Mouse (Mus musculus) cerebellum, postnatal 4 days (tissue): Measurements from ENCODE around the gene Endou.
A peak's percentile ranks its signal among the peaks of the same experiment; 100 is the strongest.

Source experiments
- DNase-seq, 2 experiments: peaks; one replicate each; pipeline ENCODE4 v3.0.0; 2022; ENCODE audit warnings: low spot score in 2 of 2, mixed read lengths in 1 of 2

Endou gene

GRCm38 (mm10) chr15:97754476-97754875, 23.3 kb upstream of the Endou start:
- DNase-seq: no peak

- DNase-seq: no peak
Measured at GRCm38 (mm10) chr15:97752491-97752890, 21.4 kb upstream of the Endou start.

- no peak for DNase-seq
Measured at GRCm38 (mm10) chr15:97751676-97752075, 20.5 kb upstream of the Endou start.

GRCm38 (mm10) chr15:97750697-97751096, 19.6 kb upstream of the Endou start:
- DNase-seq: peak; percentile 85 to 95

GRCm38 (mm10) chr15:97749841-97750240, 18.7 kb upstream of the Endou start:
- no peak for DNase-seq

GRCm38 (mm10) chr15:97749397-97749796, 18.3 kb upstream of the Endou start:
- DNase-seq: no peak

GRCm38 (mm10) chr15:97748964-97749363, 17.8 kb upstream of the Endou start:
- DNase-seq: no peak

- DNase-seq: no peak
Measured at GRCm38 (mm10) chr15:97748309-97748708, 17.2 kb upstream of the Endou start.

- DNase-seq: no peak
Measured at GRCm38 (mm10) chr15:97747486-97747885, 16.3 kb upstream of the Endou start.

- no peak for DNase-seq
Measured at GRCm38 (mm10) chr15:97746748-97747147, 15.6 kb upstream of the Endou start.

- no peak for DNase-seq
Measured at GRCm38 (mm10) chr15:97746278-97746677, 15.1 kb upstream of the Endou start.

- no peak for DNase-seq
Measured at GRCm38 (mm10) chr15:97745331-97745730, 14.2 kb upstream of the Endou start.

- DNase-seq: no peak
Measured at GRCm38 (mm10) chr15:97744930-97745329, 13.8 kb upstream of the Endou start.

- DNase-seq: no peak
Measured at GRCm38 (mm10) chr15:97743961-97744525, 12.9 kb upstream of the Endou start.

GRCm38 (mm10) chr15:97743210-97743609, 12.1 kb upstream of the Endou start:
- DNase-seq: no peak

GRCm38 (mm10) chr15:97742600-97742999, 11.5 kb upstream of the Endou start:
- DNase-seq: no peak

GRCm38 (mm10) chr15:97742074-97742473, 10.9 kb upstream of the Endou start:
- no peak for DNase-seq

GRCm38 (mm10) chr15:97741662-97742061, 10.5 kb upstream of the Endou start:
- DNase-seq: no peak

GRCm38 (mm10) chr15:97740283-97740732, 9.2 kb upstream of the Endou start:
- no peak for DNase-seq

GRCm38 (mm10) chr15:97738923-97739322, 7.8 kb upstream of the Endou start:
- no peak for DNase-seq

GRCm38 (mm10) chr15:97731988-97732387, 849 bp upstream of the Endou start:
- no peak for DNase-seq

GRCm38 (mm10) chr15:97730365-97730764, 774 bp downstream of the Endou start:
- no peak for DNase-seq

GRCm38 (mm10) chr15:97728804-97729203, 2.3 kb downstream of the Endou start:
- no peak for DNase-seq

- no peak for DNase-seq
Measured at GRCm38 (mm10) chr15:97728394-97728793, 2.7 kb downstream of the Endou start.
